Mouse (Mus musculus) midbrain, postnatal 0 days (tissue): ENCODE data around the gene Gcc2. TPM values are rescaled to one million over a fixed set of nuclear protein-coding genes. Genes with fewer than 3 reads are reported as not detected.
"Not testable (repeated sequence)": the region's sequence is repeated elsewhere in the genome, so short reads cannot be mapped to it uniquely, and the experiment has no call there.

ENCODE experiments used
- ATAC-seq: fragments of 200-750 bp; cut with Nextera tagmentation; 2 replicates; pipeline ENCODE4 v1.8.0; 2017; ENCODE audit warnings: moderate number of reproducible peaks, mild to moderate bottlenecking, moderate TSS enrichment, moderate library complexity; ENCODE audit not compliant: low FRiP score
- DNase-seq: peaks from one replicate; pipeline ENCODE4 v3.0.0-alpha.2; 2015; ENCODE audit warnings: low spot score
- H3K27ac ChIP-seq: fragments of 300-500 bp; sonication (generic); 2 replicates; pipeline ENCODE4 v1.5.1; 2014; ENCODE audit warnings: low read depth, mild to moderate bottlenecking, low read length, mixed read lengths
- H3K27me3 ChIP-seq: fragments of 300-500 bp; sonication (generic); 2 replicates; pipeline ENCODE4 v1.6.1; 2014; ENCODE audit warnings: low read length, control low read depth, mixed read lengths; ENCODE audit not compliant: insufficient read depth
- H3K36me3 ChIP-seq: fragments of 300-500 bp; sonication (generic); 2 replicates; pipeline ENCODE4 v1.6.1; 2014; ENCODE audit warnings: low read length, control low read depth, mixed read lengths; ENCODE audit not compliant: insufficient read depth
- H3K4me1 ChIP-seq: fragments of 300-500 bp; sonication (generic); 2 replicates; pipeline ENCODE4 v1.6.1; 2014; ENCODE audit warnings: mild to moderate bottlenecking, control low read depth, antibody characterized with exemption, low read length, mixed read lengths; ENCODE audit not compliant: insufficient read depth
- H3K4me2 ChIP-seq: fragments of 300-500 bp; sonication (generic); 2 replicates; pipeline ENCODE4 v1.6.1; 2014; ENCODE audit warnings: low read depth, mild to moderate bottlenecking, low read length, mixed read lengths; ENCODE audit not compliant: poor library complexity, severe bottlenecking
- H3K4me3 ChIP-seq: fragments of 300-500 bp; sonication (generic); 2 replicates; pipeline ENCODE4 v1.5.1; 2014; ENCODE audit warnings: low read depth, mild to moderate bottlenecking, low read length, moderate library complexity
- H3K9ac ChIP-seq: fragments of 300-500 bp; sonication (generic); replicated peaks from 2 replicates; pipeline ENCODE4 v1.6.1; 2014; ENCODE audit warnings: mild to moderate bottlenecking, low read length, moderate library complexity, mixed read lengths; ENCODE audit not compliant: poor library complexity, severe bottlenecking
- H3K9me3 ChIP-seq: fragments of 300-500 bp; sonication (generic); 2 replicates; pipeline ENCODE4 v1.6.1; 2016; ENCODE audit warnings: low read length, control low read depth
- CTCF ChIP-seq: IDR thresholded peaks from 2 replicates; pipeline ENCODE4 v1.5.1; 2016; ENCODE audit warnings: antibody characterized with exemption, mild to moderate bottlenecking
- WGBS: fragments of 180-500 bp; shearing (Covaris S2); extraction: QIAGEN DNeasy Blood & Tissue Kit; methylation state at CpG from one replicate; pipeline ENCODE4 v1.1.7; 2014; 5-methylcytosine and 5-hydroxymethylcytosine counted together
- polyA plus RNA-seq: library from polyadenylated mRNA; unstranded; fragments of >200 nt; fragmentation: Nextera tagmentation; extraction: Ambion mirVana; gene quantifications from 2 replicates; pipeline ENCODE4 v1.2.1, GENCODE M21; 2015
- total RNA-seq: library from RNA; depleted of rRNA; stranded (reverse); fragments of >200 nt; gene quantifications from 2 replicates; pipeline ENCODE4 v1.2.3, GENCODE M21; 2014

The Gcc2 gene
- total and polyA plus RNA-seq, 2 experiments from 2014 or later, result 41.3 to 121 TPM

- H3K4me1 ChIP-seq, DNase-seq, H3K27me3 ChIP-seq, H3K36me3 ChIP-seq, H3K4me3 ChIP-seq, H3K4me2 ChIP-seq, H3K9ac ChIP-seq, H3K27ac ChIP-seq: not testable (repeated sequence)
- 79% methylated on average over 9 of the region's 10 CpGs for WGBS
- ATAC-seq, result peak; percentile 50
- peaks cover 23% of the 10 kb centered on the region for H3K9me3 ChIP-seq
Measured at GRCm38 (mm10) chr10:58233054-58233739, 22.1 kb upstream of the Gcc2 start.

- not testable (repeated sequence) for ATAC-seq, H3K9ac ChIP-seq, DNase-seq, H3K4me3 ChIP-seq, H3K27me3 ChIP-seq, H3K4me1 ChIP-seq, H3K36me3 ChIP-seq, H3K4me2 ChIP-seq, H3K27ac ChIP-seq
- H3K9me3 ChIP-seq, result peaks cover 23% of the 10 kb centered on the region
Measured at GRCm38 (mm10) chr10:58233740-58234121, 21.6 kb upstream of the Gcc2 start.

- not testable (repeated sequence) for H3K4me3 ChIP-seq, H3K9ac ChIP-seq, DNase-seq, H3K4me1 ChIP-seq, H3K27me3 ChIP-seq, H3K36me3 ChIP-seq, H3K27ac ChIP-seq, ATAC-seq, H3K4me2 ChIP-seq
- 75% methylated on average over 4 of the region's 4 CpGs for WGBS
- peaks cover 30% of the 10 kb centered on the region for H3K9me3 ChIP-seq
Measured at GRCm38 (mm10) chr10:58234985-58235384, 20.3 kb upstream of the Gcc2 start.

- H3K4me3 ChIP-seq, result no peak within 1 kb of the TSS
Measured at GRCm38 (mm10) chr10:58236613-58237012, 18.7 kb upstream of the Gcc2 start, which contains the start of gene Gm4981. Gene Gm4981, minus strand, starts transcription at chr10:58236701.

GRCm38 (mm10) chr10:58238984-58239740, 16.1 kb upstream of the Gcc2 start:
- H3K27me3 ChIP-seq, H3K9ac ChIP-seq, H3K4me1 ChIP-seq, H3K4me2 ChIP-seq, H3K4me3 ChIP-seq, H3K36me3 ChIP-seq, H3K27ac ChIP-seq: not testable (repeated sequence)
- 82% methylated on average over 7 of the region's 8 CpGs for WGBS
- peak; percentile 27 for DNase-seq
- peaks cover 18% of the 10 kb centered on the region; the same call in 1 of the 2 replicates for H3K9me3 ChIP-seq
- peak; percentile 85 for ATAC-seq

More at GRCm38 (mm10) chr10:58236613-58237012, 18.7 kb upstream of the Gcc2 start, which contains the start of gene Gm4981:
- Histone ChIP-seq H3K27ac (no peak within 1 kb of the TSS), H3K4me2 (no peak within 1 kb of the TSS), H3K9me3 (peaks cover 27% of the 10 kb centered on the region), H3K9ac (no peak within 1 kb of the TSS), H3K4me1 (no peaks in the 10 kb centered on the region), H3K27me3 (no peaks in the 10 kb centered on the region), H3K36me3 (no peaks in the 10 kb centered on the region)
- ATAC-seq (no peak), DNase-seq (no peak)
- no peak for TF ChIP-seq CTCF
- 92% methylated on average over 10 of the region's 10 CpGs for WGBS

GRCm38 (mm10) chr10:58249535-58249934, 5.8 kb upstream of the Gcc2 start:
- Histone ChIP-seq H3K36me3 (no peaks in the 10 kb centered on the region), H3K27ac (no peak overlapping the region), H3K9me3 (no peaks in the 10 kb centered on the region), H3K27me3 (no peaks in the 10 kb centered on the region), H3K4me1 (no peaks in the 10 kb centered on the region; the same call in 1 of the 2 replicates), H3K4me3 (no peak overlapping the region), H3K4me2 (no peak overlapping the region), H3K9ac (no peak overlapping the region)
- TF ChIP-seq CTCF, result no peak
- DNase-seq, result no peak
- 29% methylated on average over 1 of the region's 1 CpGs for WGBS
- ATAC-seq, result no peak
